Comparison of ENCODE assay signal across 8 mouse cellular contexts in genomic region chr6:54327626-54328003, GRCm38 (mm10). TPM values are rescaled to one million over a fixed set of nuclear protein-coding genes. Genes with fewer than 3 reads are reported as not detected.
DNase-seq lines count a peak whose midpoint lies in the region; ATAC-seq lines count a peak whose summit lies in the region.

No protein-coding gene starts in this region.

- peak; percentile 14 for DNase-seq in thymus, postnatal 4 days
- no peak for DNase-seq in thymus, postnatal 0 days (ENCODE audit: low spot score)
- DNase-seq in kidney, postnatal 10 days: peak; percentile 82
- DNase-seq in neural tube, embryonic 11.5 days (ENCODE audit: low spot score): peak; percentile 43
- DNase-seq in urinary bladder, adult 18-20 months (ENCODE audit: low spot score in 2 of 2): peak; percentile 42 to 47

- H3K9ac ChIP-seq in forebrain, embryonic 13.5 days: peak overlapping the region; percentile 67
- H3K9ac ChIP-seq in heart, embryonic 16.5 days (ENCODE audit: low read length): peak overlapping the region; percentile 78
- H3K9ac ChIP-seq in liver, embryonic 15.5 days: no peak overlapping the region
- H3K9ac ChIP-seq in neural tube, embryonic 11.5 days (ENCODE audit: low read length): peak overlapping the region; percentile 44

- peaks cover 49% of the 10 kb centered on the region for H3K27me3 ChIP-seq in forebrain, embryonic 13.5 days
- H3K27me3 ChIP-seq in heart, embryonic 16.5 days (ENCODE audit: control insufficient read depth, insufficient read depth, low read length): peaks cover 19% of the 10 kb centered on the region
- H3K27me3 ChIP-seq in liver, embryonic 15.5 days: peaks cover 30% of the 10 kb centered on the region
- peaks cover 31% of the 10 kb centered on the region for H3K27me3 ChIP-seq in neural tube, embryonic 11.5 days (ENCODE audit: control insufficient read depth, insufficient read depth, low read length)

- peak overlapping the region; percentile 25 for H3K27ac ChIP-seq in forebrain, embryonic 13.5 days
- H3K27ac ChIP-seq in heart, embryonic 16.5 days (ENCODE audit: low read length): peak overlapping the region; percentile 80
- H3K27ac ChIP-seq in liver, embryonic 15.5 days (replicated peaks): no peak overlapping the region
- H3K27ac ChIP-seq in neural tube, embryonic 11.5 days (ENCODE audit: low read depth, low read length): no peak overlapping the region

- no peak for ATAC-seq in forebrain, embryonic 13.5 days
- ATAC-seq in heart, embryonic 16.5 days (replicated peaks; ENCODE audit: extremely low read depth, insufficient read depth, low FRiP score): peak; percentile 70
- ATAC-seq in liver, embryonic 15.5 days (ENCODE audit: insufficient read depth): no peak
- ATAC-seq in neural tube, embryonic 11.5 days (ENCODE audit: insufficient read depth, low FRiP score, low TSS enrichment): no peak

- under 1% methylated on average over 28 of the region's 28 CpGs for WGBS in forebrain, embryonic 13.5 days
- WGBS in heart, embryonic 16.5 days: under 1% methylated on average over 28 of the region's 28 CpGs
- under 1% methylated on average over 28 of the region's 28 CpGs for WGBS in liver, embryonic 15.5 days (ENCODE audit: insufficient replicate concordance)
- under 1% methylated on average over 28 of the region's 28 CpGs for WGBS in neural tube, embryonic 11.5 days

- peak overlapping the region; percentile 99 for H3K4me2 ChIP-seq in forebrain, embryonic 13.5 days
- H3K4me2 ChIP-seq in heart, embryonic 16.5 days (ENCODE audit: low read depth, low read length): peak overlapping the region; percentile 99
- peak overlapping the region; percentile 70 for H3K4me2 ChIP-seq in liver, embryonic 15.5 days
- peak overlapping the region; percentile 88 for H3K4me2 ChIP-seq in neural tube, embryonic 11.5 days (ENCODE audit: low read depth)

- H3K9me3 ChIP-seq in forebrain, embryonic 13.5 days (replicated peaks): no peaks in the 10 kb centered on the region
- no peaks in the 10 kb centered on the region for H3K9me3 ChIP-seq in heart, embryonic 16.5 days (replicated peaks; ENCODE audit: control insufficient read depth, low read length)
- no peaks in the 10 kb centered on the region for H3K9me3 ChIP-seq in liver, embryonic 15.5 days (replicated peaks)
- no peaks in the 10 kb centered on the region for H3K9me3 ChIP-seq in neural tube, embryonic 11.5 days (ENCODE audit: control insufficient read depth, low read length)

- peaks cover 39% of the 10 kb centered on the region for H3K4me1 ChIP-seq in forebrain, embryonic 13.5 days
- H3K4me1 ChIP-seq in heart, embryonic 16.5 days (ENCODE audit: control insufficient read depth, insufficient read depth, low read length): peaks cover 5% of the 10 kb centered on the region; the same call in 1 of the 2 replicates
- H3K4me1 ChIP-seq in liver, embryonic 15.5 days (replicated peaks): 0 out of 2 replicates have a peak, but pooled peaks cover 9% of the 10 kb centered on the region
- H3K4me1 ChIP-seq in neural tube, embryonic 11.5 days (ENCODE audit: control insufficient read depth, insufficient read depth, low read length): peaks cover 15% of the 10 kb centered on the region

- H3K36me3 ChIP-seq in forebrain, embryonic 13.5 days (ENCODE audit: poor library complexity, severe bottlenecking): no peaks in the 10 kb centered on the region
- no peaks in the 10 kb centered on the region for H3K36me3 ChIP-seq in heart, embryonic 16.5 days (ENCODE audit: control insufficient read depth, insufficient read depth)
- H3K36me3 ChIP-seq in liver, embryonic 15.5 days (replicated peaks): no peaks in the 10 kb centered on the region
- H3K36me3 ChIP-seq in neural tube, embryonic 11.5 days (ENCODE audit: control insufficient read depth, insufficient read depth, low read length): no peaks in the 10 kb centered on the region

- peak overlapping the region; percentile 52 for H3K4me3 ChIP-seq in forebrain, embryonic 13.5 days
- H3K4me3 ChIP-seq in heart, embryonic 16.5 days (ENCODE audit: low read length): peak overlapping the region; percentile 70
- H3K4me3 ChIP-seq in liver, embryonic 15.5 days (replicated peaks): peak overlapping the region; percentile 51
- peak overlapping the region; percentile 47 for H3K4me3 ChIP-seq in neural tube, embryonic 11.5 days (ENCODE audit: low read depth, low read length)

RNA-seq across cellular contexts. Expression of gene Prr15, which starts 2.0 kb away (rescaled TPM):
- 0.91 and 1.4 TPM in 2 replicates for polyA plus RNA-seq in thymus, postnatal 0 days (2015; fragmentation: Nextera tagmentation; extraction: Ambion mirVana)
- polyA plus RNA-seq in forebrain, embryonic 13.5 days (2015; fragmentation: Nextera tagmentation; extraction: Ambion mirVana): 5.5 and 9.8 TPM in 2 replicates
- polyA plus RNA-seq in heart, embryonic 16.5 days (2015; fragmentation: Nextera tagmentation; extraction: Ambion mirVana): 14.4 and 15.1 TPM in 2 replicates
- 0.88 and 1.1 TPM in 2 replicates for polyA plus RNA-seq in liver, embryonic 15.5 days (2015; fragmentation: Nextera tagmentation; extraction: Ambion mirVana)
- polyA plus RNA-seq in neural tube, embryonic 11.5 days (2014; fragmentation: Nextera tagmentation; extraction: Ambion mirVana): 0.78 and 0.88 TPM in 2 replicates

Comparison
In these comparisons a context has a peak if more than half of its experiments do, and no peak if none do; other contexts are left out.
1. H3K27ac ChIP-seq: peak in forebrain, embryonic 13.5 days (single experiment) and heart, embryonic 16.5 days (single experiment); none in liver, embryonic 15.5 days (single experiment) and neural tube, embryonic 11.5 days (single experiment).
2. Peak in every context shown above with its lines, with median percentiles within 50 percentile points of each other: H3K4me2 ChIP-seq and H3K4me3 ChIP-seq.